Mouse (Mus musculus): ENCODE results near the gene Hyal1. TPM values are rescaled to one million over a fixed set of nuclear protein-coding genes. Genes with fewer than 3 reads are reported as not detected.

Hyal1 gene
- polyA plus RNA-seq, 1 experiment from 2014 or later, result 7.2 TPM

GRCm38 (mm10) chr9:107547957-107548356, 28.8 kb upstream of the Hyal1 start:
- H3K27ac ChIP-seq (ENCODE audit: low read length), result no peak overlapping the region
- H3K9me3 ChIP-seq (ENCODE audit: control insufficient read depth, low read length), result no peaks in the 10 kb centered on the region
- peaks cover 40% of the 10 kb centered on the region for H3K4me1 ChIP-seq (replicated peaks; ENCODE audit: control insufficient read depth, insufficient read depth, low read length)
- peaks cover 32% of the 10 kb centered on the region for H3K27me3 ChIP-seq (replicated peaks; ENCODE audit: control insufficient read depth, insufficient read depth, low read length)
- no peak overlapping the region for H3K4me2 ChIP-seq (ENCODE audit: low read length)
- no peak overlapping the region for H3K9ac ChIP-seq (replicated peaks; ENCODE audit: low read depth, low read length)
- H3K4me3 ChIP-seq (replicated peaks; ENCODE audit: low read length), result no peak overlapping the region
- WGBS, result 79% methylated on average over 5 of the region's 5 CpGs
- H3K36me3 ChIP-seq (ENCODE audit: control insufficient read depth, insufficient read depth), result peaks cover 9% of the 10 kb centered on the region
- no peak for ATAC-seq

- no peak for ATAC-seq
- peaks cover 9% of the 10 kb centered on the region for H3K36me3 ChIP-seq (ENCODE audit: control insufficient read depth, insufficient read depth)
- H3K4me2 ChIP-seq (ENCODE audit: low read length), result no peak overlapping the region
- peaks cover 41% of the 10 kb centered on the region for H3K4me1 ChIP-seq (replicated peaks; ENCODE audit: control insufficient read depth, insufficient read depth, low read length)
- 88% methylated on average over 10 of the region's 10 CpGs for WGBS
- H3K27me3 ChIP-seq (replicated peaks; ENCODE audit: control insufficient read depth, insufficient read depth, low read length), result peaks cover 32% of the 10 kb centered on the region
- no peak overlapping the region for H3K9ac ChIP-seq (replicated peaks; ENCODE audit: low read depth, low read length)
- no peak overlapping the region for H3K4me3 ChIP-seq (replicated peaks; ENCODE audit: low read length)
- H3K27ac ChIP-seq (ENCODE audit: low read length), result no peak overlapping the region
- H3K9me3 ChIP-seq (ENCODE audit: control insufficient read depth, low read length), result no peaks in the 10 kb centered on the region
Observed at GRCm38 (mm10) chr9:107548820-107549219, 27.9 kb upstream of the Hyal1 start.

DNA sequence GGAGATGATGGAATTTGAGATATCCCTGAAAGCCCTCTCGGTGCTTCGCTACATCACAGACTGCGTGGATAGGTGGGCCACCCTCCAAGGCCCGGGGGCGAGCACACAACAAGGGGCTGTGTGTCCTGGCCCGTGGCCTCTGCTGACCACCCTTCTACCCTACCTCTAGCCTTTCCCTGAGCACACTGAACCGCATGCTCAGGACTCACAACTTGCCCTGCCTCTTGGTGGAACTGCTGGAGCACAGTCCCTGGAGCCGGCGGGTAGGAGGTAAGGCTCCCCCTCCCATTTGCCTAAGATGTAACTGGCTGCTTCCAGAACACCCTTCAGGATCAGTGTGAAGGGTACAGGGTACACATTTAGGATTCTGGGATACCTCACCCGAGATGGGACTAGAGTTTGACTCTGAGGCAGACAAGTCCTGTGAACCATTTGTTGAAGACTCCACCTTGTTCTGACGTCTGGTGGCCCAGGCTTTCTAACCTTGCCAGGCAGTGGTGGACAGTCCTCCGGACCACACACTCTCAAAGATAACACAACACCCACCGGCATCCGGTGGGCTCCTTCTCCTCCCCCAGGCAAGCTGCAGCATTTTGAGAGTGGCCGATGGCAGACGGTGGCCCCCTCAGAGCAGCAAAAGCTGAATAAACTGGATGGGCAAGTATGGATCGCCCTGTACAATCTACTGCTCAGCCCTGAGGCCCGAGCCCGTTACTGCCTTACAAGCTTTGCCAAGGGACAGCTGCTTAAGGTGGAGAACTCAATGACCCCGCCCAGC, 27.2 kb upstream of the Hyal1 start:
- no peak overlapping the region for H3K4me3 ChIP-seq (replicated peaks; ENCODE audit: low read length)
- no peak overlapping the region for H3K4me2 ChIP-seq (ENCODE audit: low read length)
- no peak overlapping the region for H3K9ac ChIP-seq (replicated peaks; ENCODE audit: low read depth, low read length)
- 0 out of 2 replicates have a peak, but pooled peaks cover 3% of the 10 kb centered on the region for H3K36me3 ChIP-seq (ENCODE audit: control insufficient read depth, insufficient read depth)
- H3K4me1 ChIP-seq (replicated peaks; ENCODE audit: control insufficient read depth, insufficient read depth, low read length), result peaks cover 43% of the 10 kb centered on the region
- H3K27me3 ChIP-seq (replicated peaks; ENCODE audit: control insufficient read depth, insufficient read depth, low read length), result peaks cover 32% of the 10 kb centered on the region
- no peak overlapping the region for H3K27ac ChIP-seq (ENCODE audit: low read length)
- ATAC-seq, result no peak
- 88% methylated on average over 20 of the region's 20 CpGs for WGBS
- H3K9me3 ChIP-seq (ENCODE audit: control insufficient read depth, low read length), result no peaks in the 10 kb centered on the region

- H3K9ac ChIP-seq (replicated peaks; ENCODE audit: low read depth, low read length), result peak overlapping the region; percentile 65
- peaks cover 32% of the 10 kb centered on the region for H3K27me3 ChIP-seq (replicated peaks; ENCODE audit: control insufficient read depth, insufficient read depth, low read length)
- 34% methylated on average over 23 of the region's 23 CpGs for WGBS
Observed at GRCm38 (mm10) chr9:107550491-107551116, 26.1 kb upstream of the Hyal1 start.

GRCm38 (mm10) chr9:107551117-107551889, 25.4 kb upstream of the Hyal1 start, which contains the start of gene Rassf1:
Gene Rassf1, plus strand, starts transcription at chr9:107551555.
- H3K4me2 ChIP-seq (ENCODE audit: low read length), result peak within 1 kb of the TSS; percentile 72
- H3K4me3 ChIP-seq (replicated peaks; ENCODE audit: low read length), result peak within 1 kb of the TSS; percentile 45
- H3K27ac ChIP-seq (ENCODE audit: low read length), result no peak within 1 kb of the TSS
- H3K4me1 ChIP-seq (replicated peaks; ENCODE audit: control insufficient read depth, insufficient read depth, low read length), result peaks cover 50% of the 10 kb centered on the region
- H3K9ac ChIP-seq (replicated peaks; ENCODE audit: low read depth, low read length), result peak within 1 kb of the TSS; percentile 65
- under 1% methylated on average over 63 of the region's 63 CpGs for WGBS
- peaks cover 32% of the 10 kb centered on the region for H3K27me3 ChIP-seq (replicated peaks; ENCODE audit: control insufficient read depth, insufficient read depth, low read length)
- ATAC-seq, result no peak
- no peaks in the 10 kb centered on the region for H3K36me3 ChIP-seq (ENCODE audit: control insufficient read depth, insufficient read depth)
- no peaks in the 10 kb centered on the region for H3K9me3 ChIP-seq (ENCODE audit: control insufficient read depth, low read length)

More at GRCm38 (mm10) chr9:107550491-107551116, 26.1 kb upstream of the Hyal1 start:
- no peak for ATAC-seq
- Histone ChIP-seq H3K4me3 (replicated peaks; ENCODE audit: low read length) (peak overlapping the region; percentile 45; the same call in 1 of the 2 replicates), H3K4me2 (ENCODE audit: low read length) (peak overlapping the region; percentile 72), H3K36me3 (ENCODE audit: control insufficient read depth, insufficient read depth) (no peaks in the 10 kb centered on the region), H3K4me1 (replicated peaks; ENCODE audit: control insufficient read depth, insufficient read depth, low read length) (peaks cover 50% of the 10 kb centered on the region), H3K9me3 (ENCODE audit: control insufficient read depth, low read length) (no peaks in the 10 kb centered on the region), H3K27ac (ENCODE audit: low read length) (no peak overlapping the region)

- Histone ChIP-seq H3K36me3 (ENCODE audit: control insufficient read depth, insufficient read depth) (peaks cover 2% of the 10 kb centered on the region; the same call in 1 of the 2 replicates), H3K9ac (replicated peaks; ENCODE audit: low read depth, low read length) (peak overlapping the region; percentile 65; the same call in 1 of the 2 replicates), H3K9me3 (ENCODE audit: control insufficient read depth, low read length) (no peaks in the 10 kb centered on the region), H3K4me1 (replicated peaks; ENCODE audit: control insufficient read depth, insufficient read depth, low read length) (peaks cover 49% of the 10 kb centered on the region), H3K27ac (ENCODE audit: low read length) (no peak overlapping the region), H3K27me3 (replicated peaks; ENCODE audit: control insufficient read depth, insufficient read depth, low read length) (peaks cover 32% of the 10 kb centered on the region), H3K4me2 (ENCODE audit: low read length) (peak overlapping the region; percentile 72), H3K4me3 (replicated peaks; ENCODE audit: low read length) (peak overlapping the region; percentile 45)
- ATAC-seq, result no peak
- WGBS, result 13% methylated on average over 8 of the region's 8 CpGs
Observed at GRCm38 (mm10) chr9:107551890-107552355, 24.8 kb upstream of the Hyal1 start.

DNA sequence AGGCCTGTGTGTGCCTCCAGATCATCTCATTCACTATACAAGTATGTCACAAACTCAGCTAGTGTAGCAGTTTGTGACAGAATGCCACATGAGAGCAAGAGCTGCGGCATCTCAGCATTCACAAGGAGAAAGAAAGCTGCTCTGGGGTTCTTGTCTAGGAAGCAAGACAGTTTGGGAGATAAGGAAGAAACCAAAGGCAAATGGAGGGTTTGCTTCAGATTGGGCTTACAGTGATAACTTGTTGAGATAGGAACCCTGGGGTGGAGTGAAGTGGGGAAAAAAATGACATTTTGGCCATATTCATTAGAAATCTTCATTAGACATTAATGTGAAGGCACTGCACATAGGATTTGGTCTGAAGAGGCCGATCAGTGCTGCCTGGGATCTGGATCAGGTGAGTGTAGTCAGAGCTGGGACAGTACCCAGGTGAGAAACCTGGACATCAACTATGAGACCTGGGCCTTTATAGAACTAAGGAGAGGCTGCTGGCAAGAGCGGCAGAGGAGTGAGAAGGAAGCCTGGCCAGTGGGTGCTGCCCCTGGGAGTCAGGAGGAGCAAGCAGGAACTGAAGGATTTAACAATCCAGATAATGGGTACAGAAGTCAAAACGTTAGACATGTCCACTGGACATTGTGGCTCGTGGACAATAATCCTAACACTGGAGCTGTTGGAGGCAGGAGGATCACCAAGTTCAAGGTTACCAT, 23.9 kb upstream of the Hyal1 start:
- no peak overlapping the region for H3K27ac ChIP-seq (ENCODE audit: low read length)
- no peak overlapping the region for H3K4me3 ChIP-seq (replicated peaks; ENCODE audit: low read length)
- peaks cover 8% of the 10 kb centered on the region; the same call in 1 of the 2 replicates for H3K36me3 ChIP-seq (ENCODE audit: control insufficient read depth, insufficient read depth)
- ATAC-seq, result no peak
- peaks cover 41% of the 10 kb centered on the region for H3K4me1 ChIP-seq (replicated peaks; ENCODE audit: control insufficient read depth, insufficient read depth, low read length)
- 82% methylated on average over 5 of the region's 5 CpGs for WGBS
- peaks cover 32% of the 10 kb centered on the region for H3K27me3 ChIP-seq (replicated peaks; ENCODE audit: control insufficient read depth, insufficient read depth, low read length)
- H3K9ac ChIP-seq (replicated peaks; ENCODE audit: low read depth, low read length), result no peak overlapping the region
- no peaks in the 10 kb centered on the region for H3K9me3 ChIP-seq (ENCODE audit: control insufficient read depth, low read length)
- no peak overlapping the region for H3K4me2 ChIP-seq (ENCODE audit: low read length)

GRCm38 (mm10) chr9:107553541-107554318, 23.0 kb upstream of the Hyal1 start:
- peak overlapping the region; percentile 75 for H3K9ac ChIP-seq (replicated peaks; ENCODE audit: low read depth, low read length)
- 3% methylated on average over 37 of the region's 37 CpGs for whole genome bisulfite sequencing
- ATAC-seq, result peak; percentile 69
- H3K9me3 ChIP-seq (ENCODE audit: control insufficient read depth, low read length), result no peaks in the 10 kb centered on the region
- peak overlapping the region; percentile 97 for H3K4me2 ChIP-seq (ENCODE audit: low read length)
- peaks cover 16% of the 10 kb centered on the region for H3K36me3 ChIP-seq (ENCODE audit: control insufficient read depth, insufficient read depth)
- peak overlapping the region; percentile 67 for H3K27ac ChIP-seq (ENCODE audit: low read length)
- peaks cover 41% of the 10 kb centered on the region for H3K4me1 ChIP-seq (replicated peaks; ENCODE audit: control insufficient read depth, insufficient read depth, low read length)
- peak overlapping the region; percentile 86 for H3K4me3 ChIP-seq (replicated peaks; ENCODE audit: low read length)
- peaks cover 32% of the 10 kb centered on the region for H3K27me3 ChIP-seq (replicated peaks; ENCODE audit: control insufficient read depth, insufficient read depth, low read length)

All from forebrain, embryonic 16.5 days (tissue).